Mouse (Mus musculus): ENCODE data around the gene Gje1. TPM values are rescaled to one million over a fixed set of nuclear protein-coding genes. Genes with fewer than 3 reads are reported as not detected.

The Gje1 gene
- total and polyA plus RNA-seq, 2 experiments, result not detected

GRCm38 (mm10) chr10:14685663-14686062 is 32.4 kb downstream of the Gje1 start:
- H3K27me3 ChIP-seq (ENCODE audit: control insufficient read depth, insufficient read depth, low read length), result no peaks in the 10 kb centered on the region
- H3K79me2 ChIP-seq (ENCODE audit: control insufficient read depth, insufficient read depth, low read length), result no peaks in the 10 kb centered on the region; the same call in 1 of the 2 replicates
- no peak for DNase-seq (ENCODE audit: extremely low read depth, low read depth, low spot score)
- H3K27ac ChIP-seq (replicated peaks; ENCODE audit: insufficient read depth, low read depth, low read length), result no peak overlapping the region
- no peaks in the 10 kb centered on the region for H3K4me1 ChIP-seq (ENCODE audit: control insufficient read depth, insufficient read depth, low read length)
- TF ChIP-seq CTCF (IDR thresholded peaks at IDR 0.05; ENCODE audit: low read depth, low read length) (no peak; the same call in 1 of the 2 replicates), POLR2A (IDR thresholded peaks at IDR 0.05; ENCODE audit: extremely low read depth, insufficient read depth, low read length) (no peak)
- no peak overlapping the region for H3K4me3 ChIP-seq (ENCODE audit: insufficient read depth, low read depth, low read length)
- H3K36me3 ChIP-seq (ENCODE audit: control insufficient read depth, insufficient read depth, low read length), result peaks cover 13% of the 10 kb centered on the region
- no peak overlapping the region for H3K9ac ChIP-seq (ENCODE audit: low read depth, low read length)
- 93% methylated on average over 1 of the region's 1 CpGs for WGBS

- H3K36me3 ChIP-seq (ENCODE audit: control insufficient read depth, insufficient read depth, low read length), result peaks cover 16% of the 10 kb centered on the region
- H3K4me3 ChIP-seq (ENCODE audit: insufficient read depth, low read depth, low read length), result no peak overlapping the region
- H3K9ac ChIP-seq (ENCODE audit: low read depth, low read length), result no peak overlapping the region
- no peak for TF ChIP-seq POLR2A (IDR thresholded peaks at IDR 0.05; ENCODE audit: extremely low read depth, insufficient read depth, low read length)
- no peak for TF ChIP-seq CTCF (IDR thresholded peaks at IDR 0.05; ENCODE audit: low read depth, low read length)
- DNase-seq (ENCODE audit: extremely low read depth, low read depth, low spot score), result no peak
- no peaks in the 10 kb centered on the region for H3K79me2 ChIP-seq (ENCODE audit: control insufficient read depth, insufficient read depth, low read length)
- no peaks in the 10 kb centered on the region for H3K27me3 ChIP-seq (ENCODE audit: control insufficient read depth, insufficient read depth, low read length)
- no peak overlapping the region for H3K27ac ChIP-seq (replicated peaks; ENCODE audit: insufficient read depth, low read depth, low read length)
- 94% methylated on average over 2 of the region's 2 CpGs for WGBS
- no peaks in the 10 kb centered on the region for H3K4me1 ChIP-seq (ENCODE audit: control insufficient read depth, insufficient read depth, low read length)
Measured at GRCm38 (mm10) chr10:14666147-14666546, 51.9 kb downstream of the Gje1 start.

Other genes starting within 250 kb of the Gje1 start
- 1.4 and 1.9 TPM in 2 replicates for gene Adgrg6, start 172.6 kb downstream of the Gje1 start, total RNA-seq (2014; rRNA removed)
- gene Adgrg6, start 172.6 kb downstream of the Gje1 start, polyA plus RNA-seq (2012; rRNA removed), result 0.31 and 0.44 TPM in 2 replicates
- gene Vta1, start 12.7 kb downstream of the Gje1 start, total RNA-seq (2014; rRNA removed), result 17.1 and 18.5 TPM in 2 replicates
- gene Vta1, start 12.7 kb downstream of the Gje1 start, polyA plus RNA-seq (2012; rRNA removed), result 36.3 and 47.5 TPM in 2 replicates
- 0.18 TPM in 1 of 2 replicates, not detected in the other for gene Nmbr, start 12.6 kb downstream of the Gje1 start, total RNA-seq (2014; rRNA removed)
- not detected in 2 replicates for gene Nmbr, start 12.6 kb downstream of the Gje1 start, polyA plus RNA-seq (2012; rRNA removed)

All from liver, adult 2 months (tissue).